Mouse (Mus musculus): ENCODE data around the gene Slc25a30. TPM values are rescaled to one million over a fixed set of nuclear protein-coding genes. Genes with fewer than 3 reads are reported as not detected.
A peak's percentile ranks its signal among the peaks of the same experiment; 100 is the strongest.

Slc25a30 gene
- polyA plus RNA-seq, 1 experiment from 2014 or later: 5.4 TPM

DNA sequence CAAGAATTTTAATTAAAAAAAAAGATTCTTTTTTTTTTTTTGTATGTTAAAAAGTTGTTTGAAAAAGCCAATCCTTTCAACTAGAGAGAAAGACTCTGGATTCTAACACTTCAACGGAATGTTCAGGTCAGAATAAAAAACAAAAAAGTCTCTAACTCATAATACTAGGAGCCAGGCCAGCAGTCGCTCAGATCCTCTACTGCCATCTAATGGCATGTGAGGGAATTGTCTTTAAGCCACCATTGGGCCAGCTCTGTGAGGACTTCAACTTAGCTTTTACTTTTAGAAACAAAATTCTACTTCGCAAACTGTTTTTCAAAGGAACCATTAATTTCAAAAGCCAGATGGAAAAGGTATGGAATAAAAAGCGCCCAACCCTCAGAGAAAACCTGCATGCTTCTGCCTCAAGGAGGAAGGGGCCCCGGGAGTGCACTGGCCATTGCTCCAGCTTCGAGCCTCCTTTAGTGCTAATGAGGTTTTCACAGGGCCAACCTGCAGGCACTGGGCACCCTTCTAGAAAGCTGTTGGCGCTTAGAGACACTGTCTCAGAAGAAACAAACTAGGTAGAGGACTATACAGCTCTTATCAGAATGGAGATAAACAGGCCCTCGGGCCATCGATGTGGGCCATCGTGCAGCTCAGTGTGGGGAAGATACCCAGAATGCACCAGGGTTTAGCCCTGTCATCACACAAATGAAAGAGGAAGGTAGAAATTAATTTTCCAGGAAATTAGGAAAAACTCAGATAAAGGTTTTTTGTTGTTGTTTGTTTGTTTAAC, 25.6 kb downstream of the Slc25a30 start:
- Histone ChIP-seq H3K36me3 (ENCODE audit: control insufficient read depth, insufficient read depth, low read length) (peaks cover 4% of the 10 kb centered on the region; the same call in 1 of the 2 replicates), H3K9me3 (ENCODE audit: control insufficient read depth, low read length) (no peaks in the 10 kb centered on the region), H3K4me3 (ENCODE audit: low read depth, low read length) (no peak overlapping the region), H3K4me1 (replicated peaks; ENCODE audit: control insufficient read depth, insufficient read depth, low read length) (no peaks in the 10 kb centered on the region), H3K9ac (ENCODE audit: low read length) (no peak overlapping the region), H3K27ac (ENCODE audit: low read depth) (no peak overlapping the region), H3K4me2 (ENCODE audit: low read length) (no peak overlapping the region), H3K27me3 (replicated peaks; ENCODE audit: control insufficient read depth, insufficient read depth, low read length) (no peaks in the 10 kb centered on the region)
- no peak for ATAC-seq (replicated peaks; ENCODE audit: low FRiP score, low TSS enrichment, low read depth)
- WGBS: 62% methylated on average over 10 of the region's 10 CpGs
- DNase-seq (ENCODE audit: low spot score): no peak

DNA sequence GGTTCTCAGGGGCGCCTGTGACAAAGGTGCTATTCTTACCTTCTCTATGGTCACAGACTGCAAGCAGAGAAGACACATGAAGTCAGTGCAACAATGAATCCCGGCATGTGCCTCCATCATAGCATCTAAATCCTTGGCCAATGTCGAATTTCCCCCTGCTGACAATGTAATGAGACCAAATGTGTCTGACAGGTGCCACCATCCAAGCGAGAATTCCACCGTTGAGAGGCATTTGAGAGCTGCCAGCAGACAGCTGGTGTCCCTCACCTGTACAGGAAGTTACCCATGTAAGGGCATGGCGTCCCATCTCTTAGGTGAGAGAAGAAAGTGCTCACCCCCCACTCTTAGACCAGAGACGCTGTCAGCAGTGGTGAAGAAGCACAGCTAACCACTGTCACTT, 28.4 kb downstream of the Slc25a30 start:
- Histone ChIP-seq H3K4me3 (ENCODE audit: low read depth, low read length) (no peak overlapping the region), H3K9ac (ENCODE audit: low read length) (no peak overlapping the region), H3K27me3 (replicated peaks; ENCODE audit: control insufficient read depth, insufficient read depth, low read length) (no peaks in the 10 kb centered on the region), H3K4me2 (ENCODE audit: low read length) (no peak overlapping the region), H3K4me1 (replicated peaks; ENCODE audit: control insufficient read depth, insufficient read depth, low read length) (0 out of 2 replicates have a peak, but pooled peaks cover 1% of the 10 kb centered on the region), H3K36me3 (ENCODE audit: control insufficient read depth, insufficient read depth, low read length) (0 out of 2 replicates have a peak, but pooled peaks cover 4% of the 10 kb centered on the region), H3K27ac (ENCODE audit: low read depth) (no peak overlapping the region), H3K9me3 (ENCODE audit: control insufficient read depth, low read length) (no peaks in the 10 kb centered on the region)
- 76% methylated on average over 7 of the region's 7 CpGs for WGBS
- ATAC-seq (replicated peaks; ENCODE audit: low FRiP score, low TSS enrichment, low read depth): no peak
- DNase-seq (ENCODE audit: low spot score): no peak

DNA sequence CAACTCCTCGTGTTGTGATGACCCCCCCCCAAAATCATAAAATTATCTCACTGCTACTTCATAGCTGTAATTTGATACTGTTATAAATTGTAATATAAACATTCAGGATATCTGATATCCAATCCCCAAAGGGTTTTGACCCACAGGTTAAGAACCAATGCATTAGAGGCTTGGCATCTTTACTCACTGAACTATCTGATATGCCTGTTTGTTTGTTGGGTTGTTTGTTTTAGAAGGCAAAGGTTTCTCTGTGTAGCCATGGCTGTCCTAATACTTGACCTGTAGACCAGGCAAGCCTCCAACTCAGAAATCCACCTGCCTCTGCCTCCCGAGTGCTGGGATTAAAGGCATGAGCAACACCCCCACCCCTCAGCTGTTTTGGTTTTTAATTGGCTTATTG, 29.0 kb downstream of the Slc25a30 start:
- ATAC-seq (replicated peaks; ENCODE audit: low FRiP score, low TSS enrichment, low read depth) (no peak), DNase-seq (ENCODE audit: low spot score) (no peak)
- no peak overlapping the region for H3K9ac ChIP-seq (ENCODE audit: low read length)
- peaks cover 7% of the 10 kb centered on the region for H3K4me1 ChIP-seq (replicated peaks; ENCODE audit: control insufficient read depth, insufficient read depth, low read length)
- H3K36me3 ChIP-seq (ENCODE audit: control insufficient read depth, insufficient read depth, low read length): 0 out of 2 replicates have a peak, but pooled peaks cover 4% of the 10 kb centered on the region
- no peak overlapping the region for H3K4me3 ChIP-seq (ENCODE audit: low read depth, low read length)
- H3K27ac ChIP-seq (ENCODE audit: low read depth): no peak overlapping the region
- no peak overlapping the region for H3K4me2 ChIP-seq (ENCODE audit: low read length)
- H3K27me3 ChIP-seq (replicated peaks; ENCODE audit: control insufficient read depth, insufficient read depth, low read length): no peaks in the 10 kb centered on the region
- WGBS: 79% methylated on average over 2 of the region's 2 CpGs
- no peaks in the 10 kb centered on the region for H3K9me3 ChIP-seq (ENCODE audit: control insufficient read depth, low read length)

DNA sequence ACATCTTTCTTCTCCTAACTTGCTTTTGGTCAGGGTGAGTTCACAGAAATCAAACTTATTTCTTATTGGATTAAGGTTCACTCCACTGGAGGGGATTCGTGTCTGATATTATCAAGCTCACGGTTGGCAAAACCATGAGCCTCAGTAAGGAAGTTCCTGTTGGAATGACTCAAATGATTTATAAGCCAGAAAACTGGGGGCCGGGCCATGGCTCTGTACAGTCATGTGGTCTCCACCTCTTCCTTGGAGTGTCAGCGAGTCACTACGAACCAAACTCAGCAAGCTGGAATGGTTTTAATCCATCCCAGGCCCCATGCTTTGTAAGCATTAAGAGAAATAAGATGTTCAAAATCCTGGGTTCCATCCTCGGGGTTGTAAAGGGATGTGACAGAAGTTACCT, 29.9 kb downstream of the Slc25a30 start:
- ATAC-seq (replicated peaks; ENCODE audit: low FRiP score, low TSS enrichment, low read depth): no peak
- Histone ChIP-seq H3K9me3 (ENCODE audit: control insufficient read depth, low read length) (no peaks in the 10 kb centered on the region), H3K4me3 (ENCODE audit: low read depth, low read length) (no peak overlapping the region), H3K27me3 (replicated peaks; ENCODE audit: control insufficient read depth, insufficient read depth, low read length) (no peaks in the 10 kb centered on the region), H3K27ac (ENCODE audit: low read depth) (no peak overlapping the region), H3K9ac (ENCODE audit: low read length) (no peak overlapping the region), H3K4me2 (ENCODE audit: low read length) (no peak overlapping the region), H3K36me3 (ENCODE audit: control insufficient read depth, insufficient read depth, low read length) (no peaks in the 10 kb centered on the region), H3K4me1 (replicated peaks; ENCODE audit: control insufficient read depth, insufficient read depth, low read length) (peaks cover 12% of the 10 kb centered on the region)
- WGBS: 85% methylated on average over 6 of the region's 6 CpGs
- no peak for DNase-seq (ENCODE audit: low spot score)

DNA sequence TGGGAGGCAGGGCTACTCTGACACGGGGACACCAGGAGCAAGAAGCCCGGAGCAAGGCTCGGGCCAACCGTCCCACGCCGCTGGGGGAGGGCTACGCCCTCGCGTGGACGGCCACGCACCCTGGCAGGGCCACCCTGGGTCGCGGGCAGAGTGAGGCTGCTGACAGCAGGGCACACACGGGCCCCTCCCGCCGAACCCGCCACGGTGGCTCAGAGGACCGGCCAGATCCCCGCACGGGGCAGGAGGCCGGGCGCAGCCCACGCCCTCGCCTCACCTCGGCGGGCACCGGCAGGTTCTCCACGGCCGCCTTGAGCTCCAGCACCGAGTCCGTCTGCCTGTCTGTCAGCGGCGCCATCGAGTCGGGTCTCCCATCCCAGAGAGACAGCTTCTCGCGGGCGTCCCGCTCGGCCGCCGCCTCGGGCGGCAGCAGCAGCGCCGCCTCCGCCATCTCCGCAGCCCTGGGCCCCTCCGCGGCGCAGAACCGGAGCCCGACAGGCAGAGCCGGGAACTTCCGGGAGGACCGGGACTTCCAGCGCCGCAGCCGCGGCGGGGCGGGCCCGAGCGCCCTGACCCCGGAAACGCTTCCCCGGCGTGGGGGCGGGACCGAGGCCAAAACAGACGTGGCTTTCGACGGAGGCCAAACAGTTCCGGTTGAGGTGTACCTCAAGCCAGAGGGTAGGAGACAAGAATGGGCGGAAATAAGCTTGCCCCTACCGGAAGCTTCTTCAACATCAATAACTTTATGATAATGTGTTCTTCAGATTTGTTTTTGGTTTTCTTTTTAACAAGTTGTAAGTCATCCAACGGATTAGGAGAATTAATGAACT, 32.6 kb downstream of the Slc25a30 start, which contains the start of gene Cog3:
Cog3 (minus strand) TSS at position 527 of the 827 bp plus-strand sequence.
- DNase-seq (ENCODE audit: low spot score) (peak; percentile 96), ATAC-seq (replicated peaks; ENCODE audit: low FRiP score, low TSS enrichment, low read depth) (peak; percentile 98)
- Histone ChIP-seq H3K9me3 (ENCODE audit: control insufficient read depth, low read length) (no peaks in the 10 kb centered on the region), H3K27ac (ENCODE audit: low read depth) (peak within 1 kb of the TSS; percentile 81), H3K4me1 (replicated peaks; ENCODE audit: control insufficient read depth, insufficient read depth, low read length) (peaks cover 12% of the 10 kb centered on the region), H3K36me3 (ENCODE audit: control insufficient read depth, insufficient read depth, low read length) (no peaks in the 10 kb centered on the region), H3K27me3 (replicated peaks; ENCODE audit: control insufficient read depth, insufficient read depth, low read length) (no peaks in the 10 kb centered on the region), H3K9ac (ENCODE audit: low read length) (peak within 1 kb of the TSS; percentile 92), H3K4me3 (ENCODE audit: low read depth, low read length) (peak within 1 kb of the TSS; percentile 90), H3K4me2 (ENCODE audit: low read length) (peak within 1 kb of the TSS; percentile 70)
- WGBS: under 1% methylated on average over 78 of the region's 78 CpGs

DNA sequence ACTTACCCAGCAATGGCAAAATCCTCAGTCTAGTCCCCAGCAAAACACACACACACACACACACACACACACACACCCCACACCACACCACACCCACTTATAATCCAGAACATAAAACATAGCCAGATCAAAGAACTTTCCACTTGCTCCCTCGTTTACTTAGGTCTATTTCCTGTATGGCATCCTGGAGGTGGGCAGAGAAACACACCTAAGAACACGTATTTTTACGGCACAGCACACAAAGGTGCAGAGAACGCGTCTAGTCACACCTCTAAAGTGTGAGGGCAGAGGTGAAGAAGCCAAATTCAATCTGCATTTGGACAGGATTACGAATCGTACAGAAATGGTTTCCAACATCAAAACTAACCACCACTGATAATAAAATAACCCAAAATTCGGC, 33.6 kb downstream of the Slc25a30 start:
- Histone ChIP-seq H3K9me3 (ENCODE audit: control insufficient read depth, low read length) (no peaks in the 10 kb centered on the region), H3K9ac (ENCODE audit: low read length) (peak overlapping the region; percentile 92), H3K27ac (ENCODE audit: low read depth) (no peak overlapping the region), H3K4me1 (replicated peaks; ENCODE audit: control insufficient read depth, insufficient read depth, low read length) (peaks cover 12% of the 10 kb centered on the region), H3K4me3 (ENCODE audit: low read depth, low read length) (peak overlapping the region; percentile 90), H3K36me3 (ENCODE audit: control insufficient read depth, insufficient read depth, low read length) (0 out of 2 replicates have a peak, but pooled peaks cover under 1% of the 10 kb centered on the region), H3K4me2 (ENCODE audit: low read length) (peak overlapping the region; percentile 70), H3K27me3 (replicated peaks; ENCODE audit: control insufficient read depth, insufficient read depth, low read length) (no peaks in the 10 kb centered on the region)
- 51% methylated on average over 8 of the region's 8 CpGs for WGBS
- DNase-seq (ENCODE audit: low spot score) (no peak), ATAC-seq (replicated peaks; ENCODE audit: low FRiP score, low TSS enrichment, low read depth) (no peak)

DNA sequence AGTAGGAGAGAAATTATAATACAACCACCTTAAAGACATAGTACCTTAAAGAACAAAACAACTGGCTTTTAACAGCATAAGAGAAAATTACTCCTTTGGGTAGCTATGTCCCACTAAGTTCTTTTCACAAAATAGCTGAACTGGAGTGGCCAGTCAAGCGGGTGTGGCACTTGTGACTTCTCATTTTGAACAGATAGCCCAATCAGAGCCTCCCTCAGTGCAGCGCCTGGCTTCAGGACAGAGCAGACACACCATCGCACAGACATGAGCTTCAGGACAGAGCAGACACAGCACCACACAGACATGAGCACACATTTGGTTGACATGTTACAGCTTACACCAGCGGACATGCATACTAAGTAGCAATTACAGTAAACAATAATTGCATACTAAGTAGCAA, 35.8 kb downstream of the Slc25a30 start:
- Histone ChIP-seq H3K9me3 (ENCODE audit: control insufficient read depth, low read length) (no peaks in the 10 kb centered on the region), H3K27me3 (replicated peaks; ENCODE audit: control insufficient read depth, insufficient read depth, low read length) (no peaks in the 10 kb centered on the region), H3K4me1 (replicated peaks; ENCODE audit: control insufficient read depth, insufficient read depth, low read length) (peaks cover 12% of the 10 kb centered on the region), H3K36me3 (ENCODE audit: control insufficient read depth, insufficient read depth, low read length) (peaks cover 14% of the 10 kb centered on the region), H3K9ac (ENCODE audit: low read length) (no peak overlapping the region), H3K4me2 (ENCODE audit: low read length) (no peak overlapping the region), H3K27ac (ENCODE audit: low read depth) (no peak overlapping the region), H3K4me3 (ENCODE audit: low read depth, low read length) (no peak overlapping the region)
- no peak for DNase-seq (ENCODE audit: low spot score)
- ATAC-seq (replicated peaks; ENCODE audit: low FRiP score, low TSS enrichment, low read depth): no peak
- 83% methylated on average over 4 of the region's 4 CpGs for WGBS

DNA sequence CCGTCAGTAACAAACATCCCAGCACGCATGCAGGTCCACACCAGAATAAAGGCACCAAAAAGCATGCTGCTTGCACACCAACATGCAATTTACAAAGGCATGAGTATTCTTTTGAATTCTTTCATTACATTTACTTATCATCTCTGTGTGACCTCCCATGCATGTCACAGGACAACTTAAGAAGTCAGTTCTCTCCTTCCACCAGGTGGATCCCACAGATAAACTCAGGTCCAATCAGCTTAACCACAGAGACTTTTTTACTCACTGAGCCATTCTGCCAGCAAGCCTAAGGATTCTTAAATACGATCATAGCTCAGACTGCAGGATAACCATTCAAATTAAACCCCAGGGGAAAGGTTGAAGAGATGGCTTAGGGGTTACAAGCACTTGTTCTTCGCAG, 37.7 kb downstream of the Slc25a30 start:
- ATAC-seq (replicated peaks; ENCODE audit: low FRiP score, low TSS enrichment, low read depth) (no peak), DNase-seq (ENCODE audit: low spot score) (no peak)
- H3K4me1 ChIP-seq (replicated peaks; ENCODE audit: control insufficient read depth, insufficient read depth, low read length): peaks cover 12% of the 10 kb centered on the region
- H3K36me3 ChIP-seq (ENCODE audit: control insufficient read depth, insufficient read depth, low read length): peaks cover 31% of the 10 kb centered on the region
- no peak overlapping the region for H3K9ac ChIP-seq (ENCODE audit: low read length)
- no peaks in the 10 kb centered on the region for H3K9me3 ChIP-seq (ENCODE audit: control insufficient read depth, low read length)
- no peak overlapping the region for H3K4me2 ChIP-seq (ENCODE audit: low read length)
- H3K27ac ChIP-seq (ENCODE audit: low read depth): no peak overlapping the region
- no peaks in the 10 kb centered on the region for H3K27me3 ChIP-seq (replicated peaks; ENCODE audit: control insufficient read depth, insufficient read depth, low read length)
- no peak overlapping the region for H3K4me3 ChIP-seq (ENCODE audit: low read depth, low read length)
- WGBS: 95% methylated on average over 4 of the region's 4 CpGs

All from intestine, embryonic 14.5 days (tissue).